Comparison of ENCODE assay signal across 1 mouse cellular context in the genomic region with DNA sequence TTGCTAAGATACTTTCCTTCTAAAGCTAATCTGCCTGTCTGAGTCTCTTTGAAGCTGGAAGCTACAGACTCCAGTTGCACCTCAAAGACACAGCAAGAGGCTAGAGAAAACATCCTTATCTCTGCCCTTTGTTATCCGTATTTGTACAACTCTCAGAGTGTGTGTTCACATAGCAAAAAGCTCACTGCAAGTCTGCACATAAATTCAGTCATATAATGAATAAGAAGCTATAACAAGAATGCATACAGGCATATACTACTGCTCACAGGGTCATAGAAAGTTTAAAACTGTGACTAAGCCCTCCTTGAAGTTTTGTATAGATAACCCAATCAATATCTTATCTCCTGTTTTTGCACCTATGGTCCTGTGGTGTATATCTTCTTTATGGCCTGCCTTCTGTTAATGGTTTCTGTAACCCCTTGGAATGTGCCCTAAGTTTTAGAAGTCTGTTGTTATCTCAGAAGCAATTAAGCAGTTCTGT.
TF ChIP-seq lines count a peak whose summit lies in the region.

No protein-coding gene starts in this region.

TF ChIP-seq in MEL, 35 proteins besides CTCF, POLR2A, EP300 and RAD21:
- TF ChIP-seq UBTF (IDR thresholded peaks at IDR 0.05; ENCODE audit: borderline replicate concordance, insufficient read depth, low read depth, low read length) (no peak), MAFK (IDR thresholded peaks at IDR 0.05; ENCODE audit: borderline replicate concordance, low read depth, low read length) (peak; percentile 2; the same call in 1 of the 2 replicates), SIN3A (IDR thresholded peaks at IDR 0.05; ENCODE audit: low read length) (peak; percentile 27), RCOR1 (IDR thresholded peaks at IDR 0.05; ENCODE audit: low read depth, low read length) (peak; percentile 48; the same call in 1 of the 2 replicates), HCFC1 (IDR thresholded peaks at IDR 0.05; ENCODE audit: low read depth, low read length) (0 out of 2 replicates have a peak, but pooled peaks have one; percentile 6), TCF12 (IDR thresholded peaks at IDR 0.05; ENCODE audit: low read depth, low read length) (peak; percentile 79), MYB (IDR thresholded peaks at IDR 0.05; ENCODE audit: low read depth, low read length) (peak; percentile 57; the same call in 1 of the 2 replicates), ETS1 (IDR thresholded peaks at IDR 0.05; ENCODE audit: low read depth, low read length) (peak; percentile 69), ZC3H11A (IDR thresholded peaks at IDR 0.05; ENCODE audit: low read depth, low read length) (no peak), BHLHE40 (IDR thresholded peaks at IDR 0.05; ENCODE audit: borderline replicate concordance, low read depth, low read length) (peak; percentile 22; the same call in 1 of the 2 replicates), MXI1 (IDR thresholded peaks at IDR 0.05; ENCODE audit: low read depth, low read length) (0 out of 2 replicates have a peak, but pooled peaks have one; percentile 25), CHD1 (IDR thresholded peaks at IDR 0.05; ENCODE audit: low read depth, low read length) (no peak), TAL1 (IDR thresholded peaks at IDR 0.05; ENCODE audit: low read length) (peak; percentile 58), GATA1 (IDR thresholded peaks at IDR 0.05; ENCODE audit: low read depth, low read length) (peak; percentile 85)
